Mouse (Mus musculus): ENCODE results near the gene Olfr1053.
"Not testable (repeated sequence)": the region's sequence is repeated elsewhere in the genome, so short reads cannot be mapped to it uniquely, and the experiment has no call there.

The Olfr1053 gene

DNA sequence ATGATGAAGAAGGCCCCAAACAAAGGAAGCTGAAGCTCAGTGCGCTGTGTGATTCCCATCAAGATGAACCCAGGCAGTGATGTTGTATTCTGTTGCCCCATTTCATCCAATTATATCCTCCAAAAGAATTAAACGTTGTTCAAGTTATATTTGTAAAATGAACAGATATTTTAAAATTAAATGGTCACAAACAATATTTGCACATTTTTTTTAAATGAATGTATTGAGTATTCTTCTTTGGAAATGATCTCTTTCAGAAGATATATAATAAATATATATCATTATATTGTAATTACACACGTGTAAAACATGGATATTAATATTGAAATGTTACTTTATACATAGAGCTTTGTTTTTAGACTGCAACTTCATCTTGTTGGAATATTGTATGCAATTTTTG is at the start of gene Olfr1053:
Gene Olfr1053 (minus strand): TSS at position 101 of the 400 bp plus-strand sequence.
- no peak for DNase-seq (ENCODE audit: low spot score)

- DNase-seq (ENCODE audit: low spot score), result no peak
Measured at GRCm38 (mm10) chr2:86362369-86362768, 47.3 kb upstream of the Olfr1053 start, which contains the start of gene Olfr1056. Gene Olfr1056 (minus strand): TSS chr2:86362469.

DNA sequence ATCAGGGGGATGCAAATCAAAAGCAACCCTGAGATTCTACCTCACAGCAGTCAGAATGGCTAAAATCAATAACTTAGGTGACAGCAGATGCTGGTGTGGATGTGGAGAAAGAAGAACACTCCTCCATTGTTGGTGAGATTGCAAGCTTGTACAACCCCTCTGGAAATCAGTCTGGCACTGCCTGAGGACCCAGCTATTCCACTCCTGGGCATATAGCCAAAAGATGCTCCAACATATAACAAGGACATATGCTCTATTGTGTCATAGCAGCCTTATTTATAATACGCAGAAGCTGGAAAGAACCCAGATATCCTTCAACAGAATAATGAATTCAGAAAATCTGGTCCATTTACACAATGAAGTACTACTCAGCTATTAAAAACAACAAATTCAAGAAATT is 36.7 kb upstream of the Olfr1053 start:
- not testable (repeated sequence) for DNase-seq (ENCODE audit: low spot score)

- no peak for DNase-seq (ENCODE audit: low spot score)
Measured at GRCm38 (mm10) chr2:86350184-86350583, 35.1 kb upstream of the Olfr1053 start, which contains the start of gene Olfr1055. Gene Olfr1055 (minus strand): TSS chr2:86350284.

DNA sequence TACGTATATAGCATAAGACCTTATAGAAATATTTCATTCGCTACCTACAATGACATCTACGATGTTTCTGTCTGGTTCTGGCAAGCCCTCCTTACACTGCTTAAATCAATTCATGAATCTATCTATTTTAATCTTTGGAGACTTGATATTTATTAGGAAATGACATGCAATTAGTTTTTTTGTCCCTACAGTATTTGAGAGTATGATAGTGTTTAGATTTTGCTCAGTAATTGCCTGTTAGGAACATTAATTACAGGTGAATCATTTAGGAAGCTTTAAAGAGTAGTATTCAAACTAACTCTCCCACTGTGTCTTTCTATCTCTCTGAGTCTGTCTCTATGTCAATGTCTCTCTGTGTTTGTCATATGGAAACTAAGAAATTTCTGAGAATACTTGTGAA is 20.2 kb upstream of the Olfr1053 start, which contains the start of gene Olfr1054:
Gene Olfr1054 (minus strand): TSS at position 101 of the 400 bp plus-strand sequence.
- DNase-seq (ENCODE audit: low spot score), result no peak

DNA sequence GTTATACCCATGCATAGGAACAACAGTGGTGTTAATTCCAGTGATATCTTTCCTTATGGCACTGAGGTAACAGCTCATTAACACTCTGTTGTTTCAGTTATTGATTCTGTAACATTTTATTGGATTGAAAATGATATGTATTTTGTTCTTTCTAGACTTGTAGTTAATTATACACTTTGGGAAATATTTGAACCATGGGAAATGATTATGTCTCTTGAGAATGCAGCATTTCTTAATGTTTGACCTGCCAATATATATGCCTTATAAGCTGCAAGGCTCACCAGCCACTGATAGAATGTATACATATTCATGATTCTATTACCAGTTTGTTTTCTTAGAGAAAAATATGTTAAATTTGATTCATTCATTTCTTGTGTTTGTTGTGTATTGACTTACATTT is 22.9 kb downstream of the Olfr1053 start, which contains the start of gene Olfr1052:
Gene Olfr1052 (plus strand): TSS at position 301 of the 400 bp plus-strand sequence.
- no peak for DNase-seq (ENCODE audit: low spot score)

- not testable (repeated sequence) for DNase-seq (ENCODE audit: low spot score)
Measured at GRCm38 (mm10) chr2:86278988-86279387, 36.1 kb downstream of the Olfr1053 start, which contains the start of gene Olfr1051. Gene Olfr1051 (minus strand): TSS chr2:86279088.

Measured in retina, embryonic 14.5 days (tissue).